Mouse (Mus musculus) urinary bladder, postnatal 25 days (tissue): ENCODE results near the gene Anxa5.

Experiments used
- DNase-seq: peaks from one replicate; pipeline ENCODE4 v3.0.0; 2022; ENCODE audit warnings: low spot score

The Anxa5 gene

DNA sequence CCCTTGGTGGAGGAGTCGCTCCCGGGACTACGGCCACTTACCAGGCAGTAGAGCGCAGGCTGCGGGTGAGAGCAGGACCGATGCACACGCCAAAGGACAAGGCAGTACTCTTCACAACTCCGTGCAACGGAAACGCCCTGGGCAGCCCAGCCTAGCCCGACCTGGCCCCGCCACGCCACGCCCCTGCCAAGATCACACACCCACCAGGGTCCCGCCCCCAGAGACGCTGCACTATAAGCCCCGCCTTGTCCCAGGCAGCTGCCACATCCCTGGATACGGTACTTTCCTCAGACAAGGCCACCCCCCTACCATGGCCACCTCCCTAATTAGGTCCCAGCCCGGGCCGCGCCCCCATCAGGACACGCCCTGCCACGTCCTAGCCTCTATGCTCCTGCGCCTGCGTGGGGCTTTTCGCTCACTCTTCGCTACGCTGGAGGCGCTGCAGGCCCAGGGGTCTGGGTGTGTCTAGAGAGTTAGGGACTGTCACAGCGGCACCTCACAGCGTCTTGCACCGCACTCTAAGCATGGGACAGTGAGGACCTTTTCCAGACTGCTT lies at the start of gene Anxa5, which contains the start of gene 1810062G17Rik:
Gene Anxa5, minus strand, starts transcription at position 363 of the 556 bp plus-strand sequence.
Gene 1810062G17Rik, plus strand, starts transcription at position 406 of the 556 bp plus-strand sequence.
- DNase-seq = peak; percentile 93

DNA sequence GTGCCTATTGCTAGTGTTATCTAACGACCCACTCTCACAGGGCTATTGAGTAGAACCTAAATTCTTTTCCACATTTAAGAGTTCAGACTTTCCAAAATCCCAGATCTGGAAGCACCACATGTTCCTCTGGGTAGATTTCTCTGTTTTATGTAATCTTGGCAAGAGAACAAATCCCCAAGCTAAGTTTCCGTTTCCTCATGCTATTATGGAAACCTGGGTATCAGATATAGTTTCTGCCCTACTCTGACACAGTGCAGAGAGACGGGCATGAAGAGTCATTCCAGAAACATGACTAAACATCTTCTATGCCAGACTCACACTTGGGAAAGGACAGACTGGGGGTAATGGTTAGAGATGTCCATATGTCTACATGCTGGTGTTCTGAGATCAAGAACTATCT lies 48.8 kb upstream of the Anxa5 start:
- DNase-seq = no peak

DNA sequence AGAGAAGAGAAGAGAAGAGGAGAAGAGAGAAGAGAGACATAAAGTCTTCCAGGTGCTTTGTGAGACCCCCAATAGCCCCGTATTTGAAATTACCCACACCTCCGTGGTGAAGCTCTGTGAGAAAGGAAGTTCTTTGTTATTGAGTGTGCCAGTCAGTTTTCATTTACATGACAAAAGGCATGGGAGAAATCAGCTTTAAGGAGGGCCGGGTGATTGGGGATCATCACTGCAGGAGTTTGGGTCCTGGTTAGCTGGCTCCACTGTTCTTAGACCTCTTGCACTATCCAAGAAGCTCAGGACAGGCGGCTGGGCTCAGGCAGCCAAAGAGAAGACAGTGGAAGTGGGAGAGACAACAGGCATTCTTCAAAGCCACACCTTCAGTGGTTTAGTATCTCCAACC lies 46.4 kb upstream of the Anxa5 start:
- no peak for DNase-seq

DNA sequence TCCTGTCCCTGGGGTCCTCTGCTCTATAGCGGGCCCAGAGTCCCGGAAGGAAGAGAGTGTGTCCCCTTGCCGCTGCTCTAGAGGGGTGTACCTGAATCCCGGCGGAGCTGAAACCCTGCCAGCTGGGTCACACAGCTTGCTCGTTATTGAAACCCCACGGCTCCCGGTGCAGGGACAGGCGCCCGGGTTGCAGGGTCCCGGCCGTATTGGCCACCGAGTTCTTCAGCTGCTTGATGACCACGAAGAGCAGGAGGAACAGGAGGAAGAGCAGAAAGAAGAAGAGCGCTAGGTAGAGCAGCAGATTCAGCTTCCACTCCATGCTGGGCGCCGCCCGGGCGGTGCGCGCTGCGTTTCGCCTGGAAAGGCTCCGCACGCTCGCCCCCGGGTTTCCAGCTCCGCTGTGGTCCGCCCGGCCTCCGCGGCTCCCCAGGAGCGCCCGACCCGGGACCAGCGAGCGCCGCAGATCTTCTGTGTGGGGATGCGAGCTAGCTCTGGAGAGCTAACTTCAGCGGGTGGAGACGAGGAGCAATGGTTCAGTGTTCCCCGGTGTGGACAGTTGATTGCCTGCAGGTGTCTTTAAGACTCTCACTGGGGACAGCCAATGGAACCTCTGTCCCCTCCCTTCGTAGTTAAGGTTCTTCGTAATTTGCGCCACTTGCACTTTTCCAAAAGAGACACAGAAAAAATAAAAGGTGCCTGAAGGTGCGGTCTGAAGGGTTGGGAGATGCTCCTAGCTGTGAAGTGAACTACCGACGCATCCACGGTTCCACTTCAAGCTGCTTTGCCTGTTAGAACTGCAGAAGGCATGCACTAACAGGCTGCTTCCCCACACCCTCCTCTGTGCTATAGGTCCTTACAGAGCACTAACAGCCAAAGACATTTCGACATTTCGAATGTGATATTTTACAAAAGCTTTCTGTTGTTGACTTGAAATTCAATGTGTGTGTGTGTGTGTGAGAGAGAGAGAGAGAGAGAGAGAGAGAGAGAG lies 45.7 kb upstream of the Anxa5 start, which contains the start of gene Gm11549:
Gene Gm11549, minus strand, starts transcription at position 741 of the 988 bp plus-strand sequence.
- peak; percentile 15 for DNase-seq

DNA sequence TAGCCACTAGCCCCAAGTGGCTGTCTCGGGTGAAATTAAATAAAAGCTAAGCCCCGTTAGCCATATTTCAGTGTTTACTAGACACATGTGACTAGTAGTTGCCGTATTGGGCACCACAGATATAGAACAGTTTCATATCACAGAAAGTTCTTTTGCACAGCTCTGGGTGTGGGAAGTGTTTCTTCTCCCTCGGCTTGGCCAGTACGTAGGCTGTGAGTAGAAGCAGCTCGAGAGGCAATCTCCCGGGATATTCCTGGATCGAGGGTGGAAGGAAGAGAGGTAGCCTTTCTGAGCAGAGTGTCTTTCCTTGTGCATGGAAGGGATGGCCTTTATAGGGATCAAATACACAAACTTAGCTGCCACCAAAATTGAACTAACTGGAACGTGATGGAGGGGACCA lies 40.5 kb upstream of the Anxa5 start:
- no peak for DNase-seq

DNA sequence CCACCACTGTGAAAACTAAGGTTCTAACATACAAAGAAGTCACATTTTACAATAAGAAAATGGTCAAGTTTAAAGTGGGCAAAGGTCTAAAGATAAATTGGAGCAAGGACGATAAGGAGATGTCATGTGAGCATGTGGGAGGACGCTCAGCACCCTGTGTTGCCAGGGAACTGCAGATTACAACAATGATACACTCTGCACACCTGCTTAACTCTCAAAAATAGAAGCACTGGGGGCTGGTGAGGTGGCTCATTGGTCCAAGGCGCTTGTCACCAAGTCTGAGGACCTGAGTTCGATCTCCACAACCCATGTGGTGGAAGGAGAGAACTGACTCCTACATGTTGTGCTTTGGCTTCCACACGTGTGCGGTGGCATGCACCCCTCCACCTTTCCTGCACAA lies 35.8 kb upstream of the Anxa5 start:
- no peak for DNase-seq

DNA sequence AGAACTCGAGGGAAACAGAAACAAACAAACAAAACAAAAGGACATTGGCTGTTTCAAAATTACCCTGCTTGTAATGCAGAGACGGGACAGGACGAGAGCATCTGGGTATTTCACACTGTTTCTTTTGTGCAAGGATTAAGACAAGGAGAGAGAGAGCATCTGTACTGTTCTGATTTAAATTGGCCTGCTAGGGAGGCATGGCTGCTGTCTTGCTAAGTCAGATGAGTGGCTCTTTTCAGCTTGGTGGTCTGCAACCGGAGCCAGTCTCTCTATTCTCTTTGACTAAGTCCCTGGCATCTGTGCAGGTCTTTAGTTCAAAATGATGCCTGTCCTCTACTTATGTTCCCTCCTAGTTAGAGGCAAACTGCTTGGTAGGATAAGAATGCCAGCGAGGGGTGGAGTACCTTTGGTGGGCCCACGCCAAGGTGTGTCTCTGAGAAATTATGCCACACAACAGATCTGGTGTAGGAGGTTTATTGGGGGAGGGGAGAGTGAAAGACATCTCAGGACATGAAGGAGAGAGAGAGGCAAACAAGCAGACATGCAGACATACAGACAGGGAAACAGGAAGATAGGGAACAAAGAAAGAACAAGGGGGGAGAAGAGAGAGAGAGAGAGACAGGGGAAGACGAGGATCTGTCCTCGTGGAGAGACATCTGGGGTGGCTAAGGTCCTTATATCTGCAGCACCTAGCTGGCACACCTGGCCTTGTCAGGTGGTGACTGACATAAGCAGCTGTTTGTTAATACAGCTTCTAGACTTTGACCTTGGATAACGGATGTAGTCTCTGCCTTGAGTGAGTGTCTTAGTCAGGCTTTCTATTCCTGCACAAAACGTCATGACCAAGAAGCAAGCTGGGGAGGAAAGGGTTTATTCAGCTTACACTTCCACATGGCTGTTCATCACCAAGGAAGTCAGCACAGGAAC lies 30.4 kb upstream of the Anxa5 start:
- DNase-seq = no peak

DNA sequence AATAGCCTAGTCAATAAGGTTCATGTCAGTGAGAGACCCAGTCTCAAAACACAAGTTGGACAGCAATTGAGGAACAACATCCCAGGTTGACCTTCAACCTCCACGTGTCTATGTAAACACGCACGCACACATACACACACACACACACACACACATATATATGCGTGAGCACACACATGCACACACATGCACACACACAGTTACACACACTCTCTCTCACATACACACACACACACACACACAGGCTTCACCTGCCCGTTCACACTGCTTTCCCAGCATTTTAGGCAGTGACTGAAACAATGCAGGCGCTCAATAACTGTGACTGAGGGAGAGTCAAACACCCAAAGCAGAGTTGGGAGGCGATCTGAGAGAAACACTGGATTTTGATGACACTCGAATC lies 29.6 kb upstream of the Anxa5 start:
- no peak for DNase-seq

DNA sequence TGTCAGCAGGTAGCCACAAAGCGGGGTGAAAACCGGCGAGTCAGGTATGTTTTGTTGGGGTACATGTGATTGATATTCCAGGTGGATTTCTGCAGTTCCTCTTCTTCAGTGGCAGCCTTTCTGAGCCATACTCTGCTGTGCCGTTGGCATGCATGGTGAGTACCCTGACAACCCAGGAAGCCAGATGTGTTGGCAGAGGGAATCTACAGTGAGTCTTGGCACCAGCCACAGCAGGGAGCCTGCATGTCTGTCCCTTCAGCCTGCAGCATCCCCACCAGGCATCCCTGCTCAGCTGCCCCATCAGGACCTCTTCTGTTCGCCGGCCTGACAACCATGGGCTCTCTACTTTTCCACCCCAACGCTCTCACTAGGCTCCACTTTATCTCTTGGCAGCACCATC lies 25.9 kb upstream of the Anxa5 start:
- no peak for DNase-seq

DNA sequence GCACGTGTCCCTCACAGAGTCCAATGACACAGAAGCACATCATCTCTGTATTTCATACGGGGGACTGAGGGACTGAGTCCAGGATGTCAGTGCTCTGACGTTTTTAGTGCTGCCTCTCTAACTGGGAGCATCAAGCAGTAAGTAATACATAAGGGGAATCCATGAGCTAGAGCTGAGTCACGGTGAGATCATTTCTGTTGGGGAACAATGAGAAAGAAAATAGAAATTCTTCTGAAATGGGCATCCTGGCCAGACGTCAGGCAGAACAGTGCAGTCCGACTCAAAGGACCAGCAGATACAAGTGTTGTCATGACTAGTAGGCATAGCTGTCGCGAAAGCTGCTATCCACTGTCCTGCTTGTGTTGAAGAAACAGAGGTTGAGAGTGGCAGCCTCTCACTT lies 25.3 kb upstream of the Anxa5 start:
- no peak for DNase-seq

DNA sequence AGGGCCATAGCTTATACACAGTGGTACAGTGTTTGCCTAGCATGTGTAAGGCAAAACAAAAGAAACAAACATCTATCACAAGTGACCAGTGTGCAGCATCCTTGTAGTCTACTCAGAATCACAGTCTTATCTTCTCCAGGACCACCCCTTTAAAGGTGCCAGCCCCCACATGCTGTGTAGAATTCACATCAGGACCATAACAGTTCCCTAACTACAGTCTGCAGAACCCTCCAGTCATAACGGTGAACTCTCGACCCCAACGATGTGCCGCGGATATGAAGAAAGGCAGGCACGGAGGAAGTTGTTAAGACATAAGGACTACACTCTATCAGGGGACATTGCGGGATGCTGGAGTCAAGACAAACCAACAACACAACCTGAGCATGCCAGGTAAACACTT lies 23.7 kb upstream of the Anxa5 start:
- DNase-seq = no peak

DNA sequence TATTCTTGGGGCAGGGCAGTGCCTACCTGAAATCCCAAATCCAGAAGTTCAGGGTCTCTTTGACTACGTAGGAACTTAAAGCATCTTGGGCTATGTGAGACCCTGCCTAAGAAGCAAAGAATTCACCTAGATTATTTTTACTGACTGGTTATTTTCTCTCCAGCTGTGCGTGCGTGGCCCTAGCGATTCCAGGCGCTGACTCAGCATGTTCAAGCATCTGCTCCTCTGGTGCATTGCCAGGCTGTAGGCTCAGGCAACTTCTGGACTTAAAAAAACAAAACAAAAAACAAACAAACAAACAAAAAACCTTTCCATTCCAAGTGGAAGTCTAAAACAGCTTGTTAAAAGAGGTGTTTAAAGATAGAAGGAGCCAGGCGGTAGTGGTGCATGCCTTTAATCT lies 22.5 kb upstream of the Anxa5 start:
- no peak for DNase-seq

DNA sequence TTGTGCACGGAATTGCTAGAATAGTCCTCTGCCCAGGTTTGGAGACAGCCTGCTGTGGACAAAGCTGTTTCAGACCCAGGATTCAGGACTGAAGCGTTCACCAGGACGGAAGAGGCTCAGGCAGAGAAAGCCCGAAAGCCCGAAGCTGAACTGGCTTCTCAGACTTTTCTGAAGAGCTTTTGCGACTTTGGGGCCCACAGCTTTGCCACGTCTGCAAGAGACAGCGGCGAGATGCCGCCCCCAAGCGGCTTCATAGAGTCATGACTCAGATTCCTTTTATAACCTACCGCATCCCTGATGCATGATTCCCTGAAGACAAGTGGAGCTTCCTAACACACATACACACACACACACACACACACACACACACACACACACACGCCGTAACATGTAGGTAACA lies 21.1 kb upstream of the Anxa5 start:
- DNase-seq = peak; percentile 66

DNA sequence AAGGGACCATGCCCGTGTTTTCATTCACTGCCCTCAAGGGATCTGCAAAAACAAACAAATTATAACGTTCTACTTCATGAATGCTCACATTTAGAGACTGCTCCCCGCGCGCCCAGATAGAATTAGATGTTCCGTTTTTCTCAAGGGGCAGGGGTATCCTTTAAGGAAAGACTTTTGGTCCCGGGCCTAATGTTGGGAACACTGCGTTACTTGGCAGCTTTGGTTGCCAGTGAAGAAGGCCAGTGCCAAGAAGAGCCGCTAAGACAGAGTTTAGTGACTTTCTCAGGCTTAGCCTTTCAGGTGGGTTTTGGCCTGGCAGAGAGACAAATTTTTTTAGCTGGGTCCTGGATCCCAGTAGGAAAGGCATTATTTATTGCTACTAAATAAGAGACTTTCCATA lies 20.6 kb upstream of the Anxa5 start:
- DNase-seq = no peak

DNA sequence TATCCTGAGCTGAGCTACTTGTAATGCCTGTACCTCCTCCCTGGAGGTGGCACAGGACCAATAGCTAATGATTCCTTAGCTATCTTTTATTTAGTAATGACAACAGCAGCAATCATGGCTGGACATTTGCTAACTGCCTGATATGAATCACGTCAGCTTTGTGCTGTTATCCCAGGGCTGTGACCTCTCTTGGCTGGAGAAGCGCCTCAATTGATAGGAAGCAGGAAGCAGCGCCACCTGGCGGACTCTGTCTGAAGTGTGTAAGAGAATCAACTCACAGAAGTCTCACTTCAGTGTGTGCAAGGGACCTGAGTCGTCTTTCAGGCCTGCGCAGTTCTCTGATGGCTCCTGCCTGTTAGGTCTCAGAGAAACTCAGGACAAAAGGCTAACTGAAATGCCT lies 19.7 kb upstream of the Anxa5 start:
- DNase-seq = peak; percentile 90

DNA sequence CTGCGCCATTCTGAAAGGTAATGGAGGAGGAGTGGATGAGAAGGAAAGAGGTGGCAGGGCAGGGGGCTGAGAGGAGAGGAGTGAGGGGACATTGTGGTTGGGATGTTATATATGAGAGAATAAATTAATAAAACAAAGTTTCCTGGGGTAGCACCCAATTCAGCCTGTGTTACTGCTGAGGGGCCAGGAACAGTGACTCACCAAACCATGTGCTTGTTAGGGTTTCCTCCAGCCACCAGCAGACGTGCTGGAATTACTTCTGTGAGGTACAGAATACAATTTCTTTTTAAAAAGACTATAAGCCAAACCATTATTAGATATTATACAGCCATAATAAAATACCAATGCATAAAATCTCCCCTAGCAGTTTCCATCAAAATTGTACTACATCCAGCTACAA lies 18.9 kb upstream of the Anxa5 start:
- DNase-seq = no peak

DNA sequence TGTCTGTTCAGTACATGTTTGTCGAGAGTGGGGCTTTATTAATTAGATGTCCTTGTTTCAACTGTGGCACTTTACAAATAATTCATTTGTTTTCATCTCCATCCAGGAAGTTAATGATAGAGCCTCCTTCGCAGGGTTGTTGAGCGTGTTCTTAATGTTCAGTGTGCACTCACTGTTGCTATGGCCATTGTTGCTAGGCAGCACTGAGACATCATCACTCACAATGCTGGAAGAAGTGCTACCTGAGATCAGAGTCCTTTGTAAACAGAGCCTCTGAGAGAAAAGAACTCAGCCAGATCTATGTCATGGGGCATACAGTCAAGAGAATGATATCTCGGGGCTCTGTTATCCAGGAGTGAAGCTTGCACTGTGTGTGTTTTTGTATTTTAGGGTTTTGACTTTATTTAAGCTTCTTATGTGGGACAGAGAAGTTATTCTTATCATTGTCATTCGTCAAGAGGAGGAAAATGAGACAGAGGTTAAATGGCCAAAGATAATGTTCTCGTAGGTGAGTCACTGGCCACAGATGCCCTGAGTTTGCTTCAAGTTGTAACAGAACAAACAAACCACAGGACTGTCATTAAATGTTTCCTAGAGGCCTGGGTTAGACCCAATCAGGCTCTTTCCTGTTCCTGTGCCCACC lies 18.1 kb upstream of the Anxa5 start:
- DNase-seq = no peak

DNA sequence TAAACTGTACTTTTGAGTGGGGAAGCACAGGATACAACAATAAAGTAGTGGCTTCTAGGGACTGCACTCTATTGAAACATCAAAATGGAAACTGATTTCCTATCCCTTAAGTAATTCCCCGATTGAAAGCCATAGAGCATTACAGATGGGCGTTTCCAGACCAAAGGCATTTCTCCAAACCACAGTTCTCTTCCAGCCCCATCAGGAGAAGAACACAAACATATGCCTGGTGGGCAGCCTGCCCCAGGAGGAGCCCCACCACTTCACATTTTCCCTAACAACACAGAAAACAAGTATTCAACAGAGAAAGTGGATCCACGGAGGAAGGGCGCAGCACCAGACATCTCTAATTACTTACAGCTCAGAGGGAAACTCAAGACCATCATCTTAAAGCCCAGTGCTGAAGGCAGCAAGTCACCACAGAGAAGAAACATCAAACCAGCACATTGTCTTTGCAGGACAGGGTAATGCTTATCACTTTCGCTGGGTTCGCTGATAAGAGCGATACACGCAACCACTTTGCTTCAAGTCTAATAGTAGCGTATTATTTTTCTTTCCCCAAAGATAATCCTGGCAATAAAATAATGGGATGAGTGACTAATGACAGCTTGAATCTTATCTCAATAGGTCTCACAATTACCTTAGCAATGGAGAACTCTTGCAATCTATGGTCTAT lies 17.2 kb upstream of the Anxa5 start:
- no peak for DNase-seq

DNA sequence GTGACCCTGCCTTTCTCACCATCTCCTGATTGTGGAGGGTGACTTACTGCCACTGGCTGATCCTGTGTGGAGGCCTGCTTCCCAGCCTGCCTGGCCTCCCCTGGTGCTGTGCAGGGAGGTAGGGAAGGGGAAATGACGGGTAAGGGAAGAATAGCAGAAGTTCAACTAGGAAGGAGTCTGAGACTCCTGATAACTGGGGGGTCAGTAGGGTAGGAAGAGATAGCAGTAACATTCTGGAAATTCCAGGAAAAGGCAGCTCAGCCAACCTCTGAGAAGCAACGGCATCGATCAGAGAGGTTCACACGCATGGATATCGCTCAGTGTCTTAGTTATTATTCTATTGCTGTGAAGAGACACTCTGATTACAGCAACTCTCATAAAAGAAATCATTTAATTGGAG lies 15.8 kb upstream of the Anxa5 start:
- no peak for DNase-seq

DNA sequence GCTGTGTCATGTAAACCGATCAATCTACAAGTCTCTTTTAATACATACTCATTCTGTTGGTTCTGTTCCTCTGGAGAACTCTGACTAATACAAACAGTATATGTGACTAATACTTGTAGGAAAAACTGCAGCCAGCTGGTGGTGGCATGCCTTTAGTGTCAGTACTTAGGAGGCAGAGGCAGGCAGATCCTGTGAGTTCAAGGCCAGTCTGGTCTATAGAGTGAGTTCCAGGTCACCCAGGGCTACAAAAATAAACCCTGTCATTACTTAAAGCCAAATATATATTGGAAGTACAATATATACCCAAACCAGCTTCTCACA lies 13.9 kb upstream of the Anxa5 start:
- no peak for DNase-seq

DNA sequence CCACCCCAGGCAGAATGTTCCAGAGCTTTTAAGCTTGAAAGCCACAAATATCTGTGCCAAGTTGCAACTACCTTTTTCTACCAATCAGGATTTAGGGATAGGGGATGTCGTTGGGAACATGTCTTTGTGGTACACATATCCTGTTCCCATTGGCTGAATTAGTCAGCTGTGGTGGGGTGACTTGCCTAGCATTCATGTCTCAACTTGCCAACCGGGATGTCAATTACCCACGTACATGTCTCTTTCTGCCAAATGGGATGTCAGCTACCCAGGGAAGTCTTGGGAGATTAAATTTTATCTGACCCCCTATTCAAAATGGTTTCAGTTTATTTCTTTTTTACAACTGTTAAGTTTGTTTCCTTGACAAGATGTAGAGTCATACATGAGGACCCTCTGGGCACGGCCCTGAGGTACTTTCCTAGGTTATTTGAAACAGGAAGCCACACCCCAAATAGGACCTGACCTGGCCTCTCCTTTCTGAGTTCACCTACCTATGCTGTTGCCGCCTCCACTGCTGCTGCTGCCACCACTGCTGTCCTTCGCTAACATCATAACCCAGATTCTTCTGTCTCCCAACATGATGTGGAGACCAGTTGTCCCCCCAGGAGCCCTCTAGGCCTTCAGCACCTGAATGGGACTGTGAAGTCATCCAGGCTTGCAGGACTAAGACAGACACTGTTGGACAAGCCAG lies 13.3 kb upstream of the Anxa5 start:
- DNase-seq = no peak
